Mouse (Mus musculus) thymus, adult 2 months (tissue): Measurements from ENCODE around the gene Sgcg.

Source experiments
- CTCF ChIP-seq: fragments of 200-500 bp; IDR thresholded peaks from 2 replicates; pipeline ENCODE4 v1.5.1; 2012; ENCODE audit warnings: mild to moderate bottlenecking, control low read depth, low read length, moderate library complexity, borderline replicate concordance; ENCODE audit not compliant: control insufficient read depth, poor library complexity, insufficient read depth; ENCODE audit errors: extremely low read depth
- POLR2A ChIP-seq: fragments of 200-500 bp; IDR thresholded peaks from 2 replicates; pipeline ENCODE4 v1.6.1; 2012; ENCODE audit warnings: mild to moderate bottlenecking, low read length, control low read depth, moderate library complexity; ENCODE audit not compliant: control insufficient read depth, poor library complexity, insufficient read depth; ENCODE audit errors: extremely low read depth

DNA sequence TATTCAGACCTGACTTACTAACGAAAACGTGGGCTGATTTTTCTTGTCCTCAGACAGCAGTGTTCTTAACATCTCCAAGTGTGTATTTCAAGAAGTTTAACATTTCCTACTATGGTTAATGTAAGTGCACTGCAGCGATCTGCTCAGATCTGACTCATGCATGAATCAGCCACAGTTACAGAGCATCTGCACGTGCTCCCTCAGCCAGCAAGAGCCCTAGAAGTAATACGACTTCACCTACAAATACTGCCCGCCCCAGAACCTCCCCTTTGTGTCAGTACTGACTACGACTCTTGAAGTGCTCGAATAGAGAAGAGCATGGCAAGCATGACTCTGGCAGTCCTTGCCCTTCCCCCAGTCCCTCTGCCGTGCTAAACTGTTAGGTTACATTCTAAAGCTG lies 19.5 kb downstream of the Sgcg start:
- no peak for TF ChIP-seq CTCF
- no peak for TF ChIP-seq POLR2A
